Mouse (Mus musculus) embryonic fibroblast, embryonic 13.5 days (primary cell): ENCODE measurements at regions not wholly inside any gene's neighbourhood (a gene's known extent, or its start where the extent isn't known, plus 50 kb on each side); places are given as distances from the start of the nearest gene placed in this dataset.

Source experiments
- CTCF ChIP-seq: IDR thresholded peaks from 2 replicates; pipeline ENCODE4 v1.5.1; 2011; ENCODE audit warnings: mild to moderate bottlenecking, control low read depth, low read length, moderate library complexity, borderline replicate concordance; ENCODE audit not compliant: insufficient read depth
- POLR2A ChIP-seq: IDR thresholded peaks from 2 replicates; pipeline ENCODE4 v1.6.1; 2011; ENCODE audit warnings: low read depth, mild to moderate bottlenecking, control low read depth, low read length, moderate library complexity

DNA sequence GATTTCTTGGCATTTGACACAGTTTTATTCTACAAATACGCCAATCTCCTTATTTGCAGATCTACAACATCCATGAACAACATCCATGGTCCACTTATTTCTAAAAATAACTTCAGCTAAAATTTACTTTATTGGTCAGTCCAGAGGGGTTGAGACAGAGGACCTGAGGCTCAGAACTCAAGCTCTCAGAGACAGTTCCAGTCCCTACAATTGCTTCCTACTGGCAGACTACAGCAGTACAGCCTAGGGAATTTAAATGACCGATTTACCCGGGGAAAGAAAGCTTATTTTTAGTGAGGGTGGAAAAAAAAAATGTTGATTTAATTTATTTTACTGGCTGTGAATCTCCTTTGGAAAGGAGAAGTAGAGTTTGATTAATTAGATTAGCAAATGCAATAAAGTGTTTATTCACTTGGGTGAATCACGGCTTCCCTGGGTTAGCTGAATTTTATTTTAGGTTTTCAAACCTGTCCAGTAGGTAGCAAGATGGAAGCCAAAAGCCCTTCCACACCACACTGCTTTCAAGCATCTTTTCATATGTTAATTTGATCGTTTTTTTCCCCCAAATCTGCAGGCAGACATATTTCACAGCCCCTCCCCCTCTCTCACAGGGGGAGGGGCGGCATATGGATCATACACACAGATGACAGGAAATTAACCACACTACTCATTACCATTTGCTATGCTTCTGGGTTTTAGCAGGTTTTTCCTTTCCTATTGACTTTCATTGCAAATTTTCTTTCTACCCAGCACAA lies 143.0 kb downstream of the Sox4 start:
- TF ChIP-seq CTCF (no peak), POLR2A (no peak)
